Mouse (Mus musculus) C2C12 (cell line): ENCODE measurements around the gene Ypel3.

Experiments
- CEBPB ChIP-seq: IDR thresholded peaks from one replicate; pipeline ENCODE4 v1.6.1; 2011; ENCODE audit warnings: low read depth, mild to moderate bottlenecking, control low read depth, moderate library complexity
- CTCF ChIP-seq: IDR thresholded peaks from one replicate; pipeline ENCODE4 v1.5.1; 2011; ENCODE audit not compliant: control insufficient read depth, insufficient read depth, insufficient read length
- FOSL1 ChIP-seq: IDR thresholded peaks from one replicate; pipeline ENCODE4 v1.8.0; 2011; ENCODE audit warnings: mild to moderate bottlenecking, low read length; ENCODE audit not compliant: poor library complexity, insufficient read depth, severe bottlenecking
- MAX ChIP-seq: IDR thresholded peaks from one replicate; pipeline ENCODE4 v1.6.1; 2011; ENCODE audit warnings: mild to moderate bottlenecking, control low read depth
- MYOG ChIP-seq: IDR thresholded peaks from one replicate; pipeline ENCODE4 v1.6.1; 2011; ENCODE audit not compliant: control insufficient read depth, insufficient read length; ENCODE audit errors: extremely low read depth

DNA sequence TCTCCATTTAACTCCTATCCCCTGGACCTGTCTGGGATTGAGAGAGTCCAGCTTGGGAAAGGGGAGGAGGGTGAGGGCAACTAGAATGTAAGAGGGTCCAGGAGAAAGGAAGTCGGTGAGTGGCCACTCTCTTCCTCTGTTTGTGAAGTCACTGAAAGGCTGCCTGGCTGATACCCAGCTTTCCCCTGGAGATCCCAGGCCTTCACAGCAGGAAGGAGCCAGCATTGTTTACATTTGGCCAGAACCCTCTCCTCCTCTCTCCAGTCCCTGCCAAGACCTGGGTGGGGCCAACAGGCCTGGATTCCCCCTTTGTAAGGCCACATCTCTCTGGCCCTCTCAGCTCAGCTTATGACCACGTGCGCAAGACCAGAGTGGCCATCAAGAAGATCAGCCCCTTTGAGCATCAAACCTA, 16.4 kb upstream of the Ypel3 start:
- TF ChIP-seq CTCF (no peak), MAX (peak; percentile 33), MYOG (no peak), CEBPB (no peak), FOSL1 (no peak)
